Mouse (Mus musculus): ENCODE measurements around the gene Smco2.

Gene Smco2

GRCm38 (mm10) chr6:146848281-146848680 is 1.6 kb upstream of the Smco2 start:
- in situ Hi-C loops (cut with MboI; ENCODE audit: low pct_unique_long_range_greater_than_20kb in 1 of 2, low sequenced_read_pairs in 2 of 2, unreplicated experiment in 1 of 2): no loop called here

GRCm38 (mm10) chr6:146851916-146852315 is 2.0 kb downstream of the Smco2 start:
- in situ Hi-C loops (cut with MboI; ENCODE audit: low pct_unique_long_range_greater_than_20kb in 1 of 2, low sequenced_read_pairs in 2 of 2, unreplicated experiment in 1 of 2): no loop called here

- in situ Hi-C loops (cut with MboI; ENCODE audit: low pct_unique_long_range_greater_than_20kb in 1 of 2, low sequenced_read_pairs in 2 of 2, unreplicated experiment in 1 of 2): no loop called here
These were observed 2.8 kb downstream of the Smco2 start for GRCm38 (mm10) chr6:146852739-146853138.

GRCm38 (mm10) chr6:146855185-146855584 is 5.3 kb downstream of the Smco2 start:
- in situ Hi-C loops (cut with MboI; ENCODE audit: low pct_unique_long_range_greater_than_20kb in 1 of 2, low sequenced_read_pairs in 2 of 2, unreplicated experiment in 1 of 2): no loop called here

GRCm38 (mm10) chr6:146857386-146857785 is 7.5 kb downstream of the Smco2 start:
- in situ Hi-C loops (cut with MboI; ENCODE audit: low pct_unique_long_range_greater_than_20kb in 1 of 2, low sequenced_read_pairs in 2 of 2, unreplicated experiment in 1 of 2): no loop called here

- in situ Hi-C loops (cut with MboI; ENCODE audit: low pct_unique_long_range_greater_than_20kb in 1 of 2, low sequenced_read_pairs in 2 of 2, unreplicated experiment in 1 of 2): loop anchor here in 1 of 2 experiments (10.0 kb wide), 1 partner anchor 132 kb away; no protein-coding TSS in a partner anchor
These were observed 13.2 kb downstream of the Smco2 start for GRCm38 (mm10) chr6:146863154-146863553.

GRCm38 (mm10) chr6:146864370-146864769 is 14.5 kb downstream of the Smco2 start:
- in situ Hi-C loops (cut with MboI; ENCODE audit: low pct_unique_long_range_greater_than_20kb in 1 of 2, low sequenced_read_pairs in 2 of 2, unreplicated experiment in 1 of 2): loop anchor here in 1 of 2 experiments (10.0 kb wide), 1 partner anchor 130 kb away; no protein-coding TSS in a partner anchor

- in situ Hi-C loops (cut with MboI; ENCODE audit: low pct_unique_long_range_greater_than_20kb in 1 of 2, low sequenced_read_pairs in 2 of 2, unreplicated experiment in 1 of 2): loop anchor here in 1 of 2 experiments (10.0 kb wide), 1 partner anchor 129 kb away; no protein-coding TSS in a partner anchor
These were observed 15.8 kb downstream of the Smco2 start for GRCm38 (mm10) chr6:146865701-146866100.

GRCm38 (mm10) chr6:146871975-146872374 is 22.1 kb downstream of the Smco2 start:
- in situ Hi-C loops (cut with MboI; ENCODE audit: low pct_unique_long_range_greater_than_20kb in 1 of 2, low sequenced_read_pairs in 2 of 2, unreplicated experiment in 1 of 2): no loop called here

GRCm38 (mm10) chr6:146874415-146874814 is 24.5 kb downstream of the Smco2 start:
- in situ Hi-C loops (cut with MboI; ENCODE audit: low pct_unique_long_range_greater_than_20kb in 1 of 2, low sequenced_read_pairs in 2 of 2, unreplicated experiment in 1 of 2): no loop called here

- in situ Hi-C loops (cut with MboI; ENCODE audit: low pct_unique_long_range_greater_than_20kb in 1 of 2, low sequenced_read_pairs in 2 of 2, unreplicated experiment in 1 of 2): no loop called here
These were observed 26.9 kb downstream of the Smco2 start for GRCm38 (mm10) chr6:146876820-146877219.

GRCm38 (mm10) chr6:146877425-146878045 is 27.6 kb downstream of the Smco2 start:
- in situ Hi-C loops (cut with MboI; ENCODE audit: low pct_unique_long_range_greater_than_20kb in 1 of 2, low sequenced_read_pairs in 2 of 2, unreplicated experiment in 1 of 2): no loop called here

GRCm38 (mm10) chr6:146878926-146879325 is 29.0 kb downstream of the Smco2 start:
- in situ Hi-C loops (cut with MboI; ENCODE audit: low pct_unique_long_range_greater_than_20kb in 1 of 2, low sequenced_read_pairs in 2 of 2, unreplicated experiment in 1 of 2): no loop called here

GRCm38 (mm10) chr6:146879856-146880255 is 30.0 kb downstream of the Smco2 start:
- in situ Hi-C loops (cut with MboI; ENCODE audit: low pct_unique_long_range_greater_than_20kb in 1 of 2, low sequenced_read_pairs in 2 of 2, unreplicated experiment in 1 of 2): no loop called here

- in situ Hi-C loops (cut with MboI; ENCODE audit: low pct_unique_long_range_greater_than_20kb in 1 of 2, low sequenced_read_pairs in 2 of 2, unreplicated experiment in 1 of 2): no loop called here
These were observed 30.4 kb downstream of the Smco2 start for GRCm38 (mm10) chr6:146880296-146880695.

- in situ Hi-C loops (cut with MboI; ENCODE audit: low pct_unique_long_range_greater_than_20kb in 1 of 2, low sequenced_read_pairs in 2 of 2, unreplicated experiment in 1 of 2): no loop called here
These were observed 32.2 kb downstream of the Smco2 start for GRCm38 (mm10) chr6:146881896-146882770.

- in situ Hi-C loops (cut with MboI; ENCODE audit: low pct_unique_long_range_greater_than_20kb in 1 of 2, low sequenced_read_pairs in 2 of 2, unreplicated experiment in 1 of 2): no loop called here
These were observed 33.5 kb downstream of the Smco2 start for GRCm38 (mm10) chr6:146883426-146883825.

- in situ Hi-C loops (cut with MboI; ENCODE audit: low pct_unique_long_range_greater_than_20kb in 1 of 2, low sequenced_read_pairs in 2 of 2, unreplicated experiment in 1 of 2): no loop called here
These were observed 34.3 kb downstream of the Smco2 start for GRCm38 (mm10) chr6:146884171-146884570.

- in situ Hi-C loops (cut with MboI; ENCODE audit: low pct_unique_long_range_greater_than_20kb in 1 of 2, low sequenced_read_pairs in 2 of 2, unreplicated experiment in 1 of 2): no loop called here
These were observed 34.9 kb downstream of the Smco2 start for GRCm38 (mm10) chr6:146884851-146885250.
